Mouse (Mus musculus): ENCODE data around the gene Bhlha9.
"Not testable (repeated sequence)": the region's sequence is repeated elsewhere in the genome, so short reads cannot be mapped to it uniquely, and the experiment has no call there.

The Bhlha9 gene

GRCm38 (mm10) chr11:76666002-76666649, 6.1 kb upstream of the Bhlha9 start:
- DNase-seq: no peak

GRCm38 (mm10) chr11:76667807-76668206, 4.5 kb upstream of the Bhlha9 start:
- no peak for DNase-seq

DNA sequence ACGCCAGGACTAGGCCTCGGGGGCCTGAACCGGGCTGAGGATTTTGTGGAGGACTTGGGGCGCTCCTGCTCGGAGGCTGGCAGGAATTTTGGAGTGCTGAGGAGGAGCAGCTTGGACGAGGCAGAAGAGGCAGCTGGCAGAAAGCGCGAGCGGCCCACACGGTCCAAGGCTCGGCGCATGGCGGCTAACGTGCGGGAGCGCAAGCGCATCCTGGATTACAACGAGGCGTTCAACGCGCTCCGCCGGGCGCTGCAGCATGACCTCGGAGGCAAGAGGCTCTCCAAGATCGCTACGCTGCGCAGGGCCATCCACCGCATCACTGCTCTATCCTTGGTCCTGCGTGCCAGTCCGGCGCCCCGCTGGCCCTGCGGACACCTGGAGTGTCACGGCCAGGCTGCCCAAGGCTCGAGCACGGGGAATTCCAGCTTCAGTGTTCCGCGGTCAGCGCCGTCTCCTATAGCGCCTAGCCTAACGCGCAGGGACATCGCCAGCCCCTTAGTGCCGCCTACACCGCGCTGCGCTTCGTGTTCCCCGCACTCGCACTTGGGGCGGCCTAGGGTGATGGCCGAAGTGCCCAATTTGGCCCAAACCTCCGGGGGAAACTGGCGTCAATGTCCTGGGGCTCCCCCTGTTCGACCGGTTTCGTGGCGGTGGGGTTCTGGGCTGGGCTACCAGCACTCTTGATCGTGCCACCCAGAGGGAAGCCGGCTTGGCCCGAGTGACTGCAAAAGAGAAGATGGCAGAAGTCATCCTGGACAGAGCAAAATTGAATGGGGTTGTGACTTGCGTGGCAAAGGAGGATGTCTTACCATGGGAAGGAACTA, 503 bp downstream of the Bhlha9 start:
- DNase-seq: no peak

GRCm38 (mm10) chr11:76674199-76674598, 1.9 kb downstream of the Bhlha9 start:
- DNase-seq: no peak

DNA sequence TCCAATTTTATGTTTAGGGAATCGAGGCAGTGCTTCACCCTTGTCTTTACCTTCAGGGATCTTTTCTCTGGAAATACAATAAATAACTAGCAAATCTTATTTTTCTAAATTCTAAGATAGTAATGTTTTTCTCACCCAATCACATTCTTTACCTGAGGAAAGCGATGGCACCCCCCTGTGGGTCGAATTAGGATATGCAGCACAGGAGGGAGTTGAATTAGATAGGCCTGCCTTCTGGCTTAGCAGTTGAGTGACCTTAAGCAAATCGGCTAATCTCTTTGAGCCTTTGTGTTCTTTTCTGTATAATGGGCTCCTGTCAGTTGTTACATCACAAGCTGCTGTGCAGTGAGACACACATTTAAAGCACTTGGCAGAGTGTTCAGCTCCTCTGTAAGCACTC, 2.4 kb downstream of the Bhlha9 start:
- no peak for DNase-seq

- not testable (repeated sequence) for DNase-seq
These were observed 7.2 kb downstream of the Bhlha9 start, which contains the start of gene Trarg1 for GRCm38 (mm10) chr11:76679508-76679907. Gene Trarg1 (plus strand): TSS chr11:76679808.

DNA sequence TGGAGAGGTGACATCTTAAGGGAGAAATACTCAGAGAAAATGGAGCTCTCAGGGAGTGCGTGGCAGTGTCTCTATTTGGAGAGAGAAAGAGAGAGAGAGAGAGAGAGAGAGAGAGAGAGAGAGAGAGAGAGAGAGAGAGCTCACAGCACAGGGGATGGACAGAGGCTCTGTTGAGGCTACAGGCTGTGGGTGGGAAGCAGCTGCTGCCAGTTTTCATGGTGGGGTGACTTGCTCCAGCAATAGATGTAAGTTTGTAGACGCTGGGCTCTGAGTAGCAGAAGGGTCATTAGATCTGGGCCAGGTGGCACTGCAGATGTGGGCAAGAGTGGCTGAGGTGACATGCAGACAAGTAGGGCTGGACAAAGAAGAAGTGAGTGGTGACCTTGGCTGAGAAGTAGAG, 13.3 kb downstream of the Bhlha9 start:
- DNase-seq: no peak

- DNase-seq: no peak
These were observed 19.8 kb downstream of the Bhlha9 start for GRCm38 (mm10) chr11:76692096-76692495.

GRCm38 (mm10) chr11:76695810-76696209, 23.5 kb downstream of the Bhlha9 start:
- DNase-seq: no peak

GRCm38 (mm10) chr11:76699626-76700025, 27.4 kb downstream of the Bhlha9 start:
- DNase-seq: no peak

- DNase-seq: no peak
These were observed 35.4 kb downstream of the Bhlha9 start for GRCm38 (mm10) chr11:76707656-76708055.

DNA sequence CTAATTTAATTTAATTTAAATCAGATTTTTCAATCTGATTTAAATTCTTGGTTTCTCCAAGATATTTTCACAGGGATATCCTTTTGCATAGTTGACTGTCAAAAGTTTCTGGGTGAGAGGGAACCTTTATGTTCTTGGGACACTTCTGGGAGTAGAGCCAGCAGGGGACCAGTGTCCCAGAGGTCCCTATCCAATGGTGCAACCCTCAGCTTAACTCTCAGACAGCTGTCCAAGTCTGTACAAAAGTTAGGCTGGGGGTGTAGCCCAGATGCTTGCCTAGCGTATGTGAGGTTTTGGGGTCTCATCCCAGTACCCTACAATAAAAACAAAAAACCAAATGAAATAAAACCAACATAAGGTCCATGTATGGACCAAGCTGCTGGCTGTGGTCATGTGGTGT, 35.8 kb downstream of the Bhlha9 start:
- DNase-seq: no peak

DNA sequence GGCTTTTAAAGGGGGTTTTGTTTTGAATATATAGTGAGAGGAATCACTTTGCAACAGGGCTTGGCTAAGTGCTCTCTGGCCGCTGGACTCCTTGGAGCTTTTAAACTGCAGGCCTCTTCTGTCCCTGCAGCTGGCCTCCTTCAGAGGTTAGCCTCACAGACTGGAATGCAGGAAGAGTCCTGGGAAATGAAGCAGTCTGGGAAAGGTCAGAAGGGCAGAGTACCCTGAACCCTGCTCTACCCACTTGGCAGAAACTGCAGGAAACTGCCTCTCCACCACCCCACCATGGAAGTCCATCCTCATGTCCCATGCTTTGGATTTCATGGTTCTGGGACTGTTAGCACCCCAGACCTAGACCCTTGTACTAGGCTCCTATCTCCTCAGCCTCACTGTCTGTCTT, 36.6 kb downstream of the Bhlha9 start:
- no peak for DNase-seq

DNA sequence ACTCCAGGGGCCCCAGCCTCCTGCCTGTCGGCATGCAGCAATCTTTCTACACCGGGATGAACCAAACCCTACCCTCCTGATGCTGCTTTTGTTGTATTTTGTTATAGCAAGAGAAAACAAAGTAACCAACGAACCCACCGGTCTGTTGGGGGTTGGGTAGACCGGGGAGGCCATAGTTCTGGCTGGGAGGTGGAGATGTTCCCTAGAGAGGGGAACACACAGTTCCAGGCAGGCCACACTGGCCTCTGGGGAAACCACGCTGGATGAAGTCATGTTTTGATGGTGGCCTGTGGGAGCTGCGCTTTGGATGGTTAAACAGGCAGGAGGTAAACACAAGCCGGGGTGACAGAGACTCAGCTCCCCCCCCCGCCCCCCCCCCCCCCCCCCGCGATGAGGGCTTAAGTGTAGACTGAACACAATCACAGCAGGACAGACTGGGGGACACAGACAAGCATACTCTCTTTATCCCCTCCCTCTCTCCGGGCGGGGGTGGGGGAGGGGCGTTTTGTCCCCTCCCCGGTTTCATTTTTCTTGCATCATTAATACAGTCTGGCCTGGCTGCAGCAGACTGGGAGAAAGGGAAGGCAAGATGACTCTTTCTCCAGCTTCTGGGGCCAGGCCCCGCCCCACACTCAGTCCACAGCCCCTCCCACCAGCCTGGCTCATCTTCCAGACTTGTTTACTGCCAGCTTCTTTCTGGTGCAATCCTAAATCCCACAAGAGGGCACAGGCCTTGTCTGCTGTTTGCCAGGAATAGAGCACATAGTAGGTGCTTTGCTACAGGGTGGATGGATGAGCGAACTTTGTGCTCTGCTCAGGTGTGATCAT, 37.6 kb downstream of the Bhlha9 start:
- DNase-seq: no peak

DNA sequence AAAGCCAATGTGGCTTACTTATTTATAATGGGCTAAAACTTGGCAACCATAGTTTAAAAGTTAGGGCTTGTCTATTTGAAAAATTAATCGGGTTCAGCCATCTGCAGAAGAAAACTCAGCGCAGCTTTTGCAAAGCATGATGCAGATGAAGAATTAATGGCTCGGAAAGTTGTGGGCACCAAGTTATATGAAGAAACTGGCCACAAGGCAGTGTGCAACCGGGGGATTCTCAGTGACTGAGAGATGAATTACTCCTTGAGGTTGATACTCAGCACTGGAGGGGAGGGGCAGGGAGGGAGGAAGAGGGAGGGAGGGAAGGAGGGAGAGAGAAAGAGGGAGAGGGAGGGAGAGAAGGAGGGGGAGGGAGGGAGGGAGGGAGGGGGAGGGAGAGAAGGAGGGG, 44.7 kb downstream of the Bhlha9 start:
- DNase-seq: no peak

Measured in thymus, postnatal 36 days (tissue).